Mouse (Mus musculus) layer of hippocampus, adult 18-20 months (tissue): ENCODE measurements at regions not wholly inside any gene's neighbourhood (a gene's known extent, or its start where the extent isn't known, plus 50 kb on each side); places are given as distances from the start of the nearest gene placed in this dataset.
A peak's percentile ranks its signal among the peaks of the same experiment; 100 is the strongest.

Source experiments
- DNase-seq, 2 experiments: peaks; one replicate each; pipeline ENCODE4 v3.0.0; 2022; ENCODE audit warnings: low spot score in 2 of 2

DNA sequence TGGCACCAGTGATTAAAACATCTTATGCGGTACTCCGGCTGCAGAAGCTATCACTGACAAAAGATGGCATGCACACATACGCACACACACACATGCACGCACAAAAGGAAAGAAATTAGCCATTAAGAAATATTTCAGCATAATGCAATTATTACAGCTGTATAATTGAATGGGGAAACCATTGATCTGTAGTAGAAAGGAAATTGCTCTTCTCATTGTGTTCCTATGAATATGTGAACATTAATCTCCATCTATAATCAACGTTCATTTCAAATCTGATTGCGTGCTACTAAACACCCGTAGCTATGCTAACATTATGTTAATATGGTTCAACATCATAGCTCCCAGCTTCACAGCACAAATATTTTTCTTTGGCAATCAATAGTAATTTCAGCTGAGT, 347.2 kb downstream of the Gm826 start:
- no peak for DNase-seq

DNA sequence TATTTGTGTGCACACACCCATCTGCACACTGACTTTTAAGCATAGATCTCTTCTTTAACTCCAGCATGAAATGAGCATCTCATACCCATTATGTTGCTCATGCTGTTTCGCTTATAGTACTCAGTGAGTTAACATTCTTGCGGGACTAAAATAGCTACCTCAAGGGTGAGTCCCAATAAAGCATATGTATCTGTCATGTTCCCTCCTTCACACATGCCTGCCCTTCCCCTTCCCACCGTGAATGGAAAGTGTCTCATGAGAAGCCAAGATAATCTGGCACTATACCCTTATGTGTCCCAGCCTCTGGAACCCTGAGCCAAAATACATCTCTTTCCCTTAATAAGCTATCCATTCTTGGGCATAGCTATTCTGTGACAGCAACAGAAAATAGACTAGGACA, 352.3 kb downstream of the Gm826 start:
- no peak for DNase-seq

DNA sequence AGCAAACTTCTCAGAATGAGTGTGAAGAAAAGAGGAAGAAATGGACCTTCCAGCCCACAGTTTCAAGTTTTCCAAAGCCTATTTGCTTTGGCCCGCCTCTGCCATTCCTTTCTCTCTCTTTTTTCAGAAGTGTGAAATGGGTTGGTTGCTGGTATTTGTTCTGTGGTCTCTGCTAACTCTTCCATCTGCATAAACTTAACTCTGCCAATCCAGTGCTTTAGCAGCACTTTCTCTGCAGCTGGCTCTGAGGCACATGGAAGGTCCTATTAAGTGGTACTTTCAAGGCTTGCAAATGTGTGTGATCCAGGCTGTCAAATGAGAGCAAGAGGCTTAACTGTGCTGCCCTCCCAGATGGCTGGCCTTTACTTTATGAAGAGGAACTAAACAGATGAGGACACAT, 383.6 kb downstream of the Gm826 start:
- DNase-seq, result no peak

DNA sequence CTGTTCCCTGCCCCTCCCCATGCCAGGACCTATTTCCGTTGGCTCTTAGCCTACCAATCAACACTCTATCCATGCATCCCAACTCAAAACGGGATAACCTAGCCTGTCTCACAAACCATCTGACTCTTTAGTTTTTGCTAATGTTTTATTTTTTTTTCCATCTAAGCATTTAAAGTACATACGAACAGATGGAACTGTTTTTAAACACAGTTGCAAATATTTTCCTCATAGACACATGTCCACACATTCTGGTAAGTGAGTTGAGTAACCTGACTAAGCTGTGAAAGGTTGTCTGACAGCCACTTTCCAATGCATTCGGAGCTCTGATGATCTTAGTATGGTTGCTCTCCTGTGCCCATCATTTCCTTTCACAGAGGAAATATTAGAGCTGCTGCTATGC, 384.9 kb downstream of the Gm826 start:
- peak in 1 of 2 experiments; percentile 5 for DNase-seq

DNA sequence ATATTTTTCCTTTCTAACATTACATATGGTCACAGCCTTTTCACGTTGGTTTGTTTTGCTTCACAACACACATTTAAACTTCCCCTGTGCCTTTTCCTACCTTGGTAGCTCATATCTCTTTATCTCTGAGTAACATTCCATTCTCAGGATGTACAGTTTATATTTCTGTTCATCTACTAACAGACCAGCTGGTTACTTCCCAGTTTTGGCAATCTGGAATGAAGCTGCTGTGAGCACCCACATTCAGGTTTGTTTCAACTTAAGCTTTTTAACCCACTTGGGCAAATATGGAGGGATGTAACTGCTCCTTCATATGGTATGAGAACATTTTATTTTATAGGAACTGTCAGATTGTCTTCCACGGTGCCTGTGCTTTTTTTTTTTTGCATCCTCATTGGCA, 403.2 kb downstream of the Gm826 start:
- DNase-seq, result no peak

DNA sequence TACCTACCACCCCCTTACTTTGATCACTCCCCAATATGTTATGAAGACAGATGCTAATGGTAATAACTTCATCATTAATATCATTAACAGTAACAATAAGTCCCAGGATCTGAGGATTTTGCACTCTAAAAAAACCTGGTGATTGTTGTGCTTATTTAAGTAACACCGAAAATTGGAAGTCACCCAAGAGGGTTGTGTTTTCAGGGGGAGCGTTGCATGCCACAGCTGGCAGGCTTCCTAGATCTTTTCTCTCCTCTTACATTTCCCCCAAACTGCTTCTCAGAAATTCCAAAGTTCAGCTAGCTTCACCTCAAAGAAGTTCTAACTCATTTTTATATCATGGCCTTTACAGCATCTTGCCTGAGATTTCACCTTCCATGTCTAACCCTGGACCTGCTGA, 444.3 kb downstream of the Gm826 start:
- no peak for DNase-seq

DNA sequence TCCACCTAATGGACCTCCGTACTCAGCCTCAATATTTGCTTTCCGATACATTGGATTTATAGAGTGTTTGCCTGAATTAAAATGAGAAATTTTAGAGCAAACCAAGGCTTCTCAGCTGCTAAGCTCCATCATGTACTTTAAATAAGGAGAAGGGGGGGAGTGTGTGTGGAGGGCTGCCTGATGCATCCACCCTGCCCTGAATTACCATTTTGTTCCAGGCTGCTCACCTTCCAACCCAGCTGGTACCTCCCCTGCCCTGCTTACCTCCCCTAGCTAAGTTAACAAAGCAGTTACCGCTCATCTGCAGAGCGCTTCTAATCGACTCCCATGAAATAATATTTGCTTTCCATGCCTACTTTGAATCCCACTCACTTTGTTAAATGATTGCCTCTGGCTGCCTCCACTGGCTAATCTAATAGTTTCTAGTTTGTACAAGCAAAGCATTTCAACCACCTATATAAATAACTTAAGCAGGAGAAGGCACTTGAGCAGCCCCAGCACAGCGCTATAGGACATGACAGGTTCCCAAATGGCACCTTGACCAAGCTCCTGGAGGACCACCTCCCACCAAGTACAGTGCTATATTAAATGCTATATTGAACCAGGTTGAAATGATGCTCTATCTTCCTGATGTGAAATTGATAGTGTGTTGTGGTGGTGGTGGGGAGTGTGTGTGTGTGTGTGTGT, 449.0 kb downstream of the Gm826 start:
- DNase-seq, result no peak

DNA sequence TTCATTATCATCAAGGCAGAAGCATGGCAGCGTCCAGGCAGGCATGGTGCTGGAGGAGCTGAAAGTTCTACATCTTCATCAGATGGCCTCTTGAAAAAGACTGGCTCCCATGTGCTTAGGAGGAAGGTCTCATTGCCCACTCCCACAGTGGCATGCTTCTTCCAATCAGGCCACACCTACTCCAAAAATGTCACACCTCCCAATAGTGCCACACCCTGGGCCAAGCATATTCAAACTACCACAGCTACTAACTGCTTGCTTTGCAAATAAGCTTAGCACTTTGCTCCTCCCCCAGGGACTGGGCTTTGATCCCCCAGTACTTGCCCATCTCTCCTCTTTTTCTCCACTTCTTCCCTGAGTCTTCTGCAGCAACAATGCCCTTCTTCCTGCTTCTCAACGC, 467.0 kb downstream of the Gm826 start:
- DNase-seq, result no peak

DNA sequence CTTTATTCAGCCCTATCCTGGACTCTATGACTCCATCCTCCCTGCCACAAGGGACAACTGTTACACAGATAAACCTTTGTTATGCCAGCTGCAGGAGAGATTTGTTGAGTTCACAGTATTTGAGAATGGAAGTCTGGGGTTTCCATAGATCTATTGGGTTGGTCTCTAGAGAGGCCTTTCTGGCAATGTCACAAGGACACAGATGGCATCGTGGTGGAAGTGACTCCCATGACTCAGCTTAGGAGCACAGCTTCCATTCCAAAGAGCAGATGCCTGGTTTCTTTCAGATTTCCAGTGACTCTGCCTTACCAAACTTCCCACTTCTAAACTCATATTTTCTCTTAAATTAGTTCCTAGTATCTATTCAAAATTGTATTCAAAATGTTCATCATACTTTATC, 467.6 kb downstream of the Gm826 start:
- DNase-seq, result peak; percentile 3 to 51

DNA sequence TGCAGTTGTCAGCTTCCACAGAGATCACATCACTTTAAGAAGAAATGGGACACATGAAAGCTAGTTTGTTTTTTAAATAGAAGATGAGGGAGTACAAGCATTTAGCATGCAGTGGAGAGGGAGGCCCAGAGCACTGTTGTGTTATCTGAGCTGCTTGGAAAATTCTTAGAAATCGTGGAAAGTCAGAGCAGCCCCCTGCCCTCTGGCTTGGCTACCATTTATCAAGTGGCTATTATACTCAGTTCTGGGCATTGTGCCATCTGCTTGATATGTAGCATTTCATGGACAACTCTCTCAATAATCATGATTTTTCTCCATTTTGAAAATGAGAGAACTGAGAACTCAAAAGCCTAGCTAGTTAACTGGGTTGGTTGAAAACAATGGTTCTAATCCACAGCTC, 470.8 kb downstream of the Gm826 start:
- DNase-seq, result no peak

DNA sequence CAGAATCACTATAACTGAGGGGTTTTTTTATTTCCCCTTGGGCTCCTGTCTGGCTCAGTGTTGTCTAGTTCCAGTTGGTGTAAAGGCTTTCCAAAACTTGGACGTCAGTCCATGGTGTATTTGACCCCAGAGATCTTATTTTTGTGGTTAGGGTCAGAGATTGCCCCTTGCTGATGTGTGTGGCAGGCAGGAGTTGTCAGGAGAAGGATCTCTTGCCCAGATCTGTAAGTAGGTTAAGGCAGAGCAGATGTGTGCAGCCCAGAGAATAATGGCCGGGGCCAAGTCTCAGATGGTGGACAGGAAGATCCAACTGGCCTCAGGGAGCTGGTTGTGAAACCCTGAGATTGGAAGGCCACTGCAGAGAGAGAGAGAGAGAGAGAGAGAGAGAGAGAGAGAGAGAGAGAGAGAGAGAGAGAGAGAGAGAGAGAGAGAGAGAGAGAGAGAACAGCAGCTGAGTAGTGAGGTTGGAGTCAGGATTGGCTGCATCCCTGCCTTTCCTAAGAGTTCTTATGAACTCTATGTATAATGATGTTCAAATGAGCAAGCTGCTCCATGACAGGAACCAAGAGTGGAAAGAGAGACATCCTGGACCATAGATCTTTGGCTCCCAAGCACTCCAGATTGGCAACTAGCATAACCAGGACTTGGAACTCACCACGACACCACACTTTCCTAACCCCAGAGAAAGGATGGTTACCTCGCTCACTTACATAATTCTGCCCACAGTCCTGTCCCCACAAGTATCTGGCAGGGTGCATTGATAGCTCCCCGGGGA, 479.9 kb downstream of the Gm826 start:
- DNase-seq, result no peak

DNA sequence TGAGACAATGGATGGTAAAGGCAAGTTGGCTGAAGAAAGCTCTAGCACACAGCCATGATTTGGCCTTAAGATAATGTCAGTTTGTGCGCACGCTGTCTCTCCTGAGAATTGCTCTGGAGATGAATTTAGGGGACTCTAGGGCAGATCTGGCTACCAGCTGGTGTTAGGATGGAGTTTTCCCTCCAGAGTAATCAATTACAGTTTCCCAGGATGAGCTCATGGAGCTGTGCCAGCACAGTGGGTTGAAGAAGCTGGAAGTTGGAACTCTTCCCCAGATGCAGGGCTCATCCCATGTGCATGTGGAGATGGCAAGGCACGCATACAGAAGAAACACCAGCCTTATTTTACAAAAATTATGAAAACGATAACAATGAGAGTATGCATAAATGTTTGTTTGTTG, 481.0 kb downstream of the Gm826 start:
- no peak for DNase-seq

DNA sequence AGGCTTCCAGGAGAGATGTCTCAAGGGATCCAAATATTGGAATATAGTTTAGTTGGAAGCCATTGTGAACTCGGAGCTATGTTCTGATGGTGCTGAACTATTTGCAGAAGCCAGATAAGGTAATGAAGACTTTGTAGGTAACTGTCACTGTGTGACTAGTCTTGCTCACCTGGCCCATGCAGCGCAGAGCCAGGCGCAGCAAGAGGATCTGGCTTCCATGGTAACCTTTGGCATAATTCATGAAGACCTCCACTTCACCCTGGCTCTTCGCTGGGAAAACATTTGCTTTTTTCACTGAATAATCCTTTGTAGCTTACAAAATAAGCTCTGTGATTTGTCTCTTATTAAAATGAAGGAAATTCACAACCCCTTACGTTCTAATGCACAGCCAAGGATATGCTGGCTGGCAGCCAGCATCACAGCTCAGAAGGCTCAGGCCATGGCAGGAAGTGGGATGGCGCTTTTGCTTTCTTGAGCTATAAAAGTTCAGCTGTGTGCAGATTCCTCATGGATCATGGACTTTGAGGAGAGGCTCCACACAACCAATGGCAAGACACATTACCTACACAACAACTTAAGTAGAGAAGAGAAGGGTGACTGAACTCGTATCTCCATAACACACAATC, 501.4 kb downstream of the Gm826 start:
- DNase-seq, result no peak

DNA sequence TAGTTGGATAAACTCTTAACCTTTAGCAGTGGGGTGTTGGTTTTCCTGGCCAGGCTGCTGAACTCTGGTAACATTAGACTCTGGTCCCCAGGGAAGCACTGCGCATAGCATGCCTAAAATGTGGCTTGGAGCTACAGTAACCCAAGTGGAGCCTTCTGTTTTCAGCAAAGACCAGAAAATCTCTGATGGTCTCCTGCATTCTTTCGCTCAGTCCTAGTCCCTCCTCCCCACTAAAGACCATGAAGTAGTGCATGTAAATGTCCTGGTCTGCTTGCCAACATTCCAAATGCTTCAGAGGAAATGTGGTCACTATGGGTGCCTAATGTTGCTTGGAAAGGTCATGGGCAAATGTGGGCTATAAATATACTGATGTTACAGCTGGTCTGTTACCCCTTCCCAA, 507.5 kb downstream of the Gm826 start:
- no peak for DNase-seq

DNA sequence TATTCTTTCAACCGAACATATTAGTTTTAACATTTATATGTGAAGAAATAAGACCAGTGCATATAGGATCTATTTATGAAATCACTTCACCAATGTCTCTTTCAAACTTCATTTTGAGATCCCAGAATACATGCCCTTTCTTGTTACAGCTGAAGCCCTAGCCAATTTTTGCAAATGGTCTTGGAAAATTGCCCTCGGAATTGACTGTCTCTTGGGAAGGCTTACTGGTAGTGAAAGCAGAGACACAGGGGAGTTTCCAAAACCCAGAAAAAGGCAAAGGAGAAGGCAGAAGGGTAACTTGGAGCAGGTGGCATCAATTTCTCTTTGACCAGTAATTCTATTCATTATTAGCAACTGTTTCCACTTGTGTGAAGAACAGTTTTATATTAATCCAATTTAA, 515.4 kb downstream of the Gm826 start:
- peak in 1 of 2 experiments; percentile 1 for DNase-seq

DNA sequence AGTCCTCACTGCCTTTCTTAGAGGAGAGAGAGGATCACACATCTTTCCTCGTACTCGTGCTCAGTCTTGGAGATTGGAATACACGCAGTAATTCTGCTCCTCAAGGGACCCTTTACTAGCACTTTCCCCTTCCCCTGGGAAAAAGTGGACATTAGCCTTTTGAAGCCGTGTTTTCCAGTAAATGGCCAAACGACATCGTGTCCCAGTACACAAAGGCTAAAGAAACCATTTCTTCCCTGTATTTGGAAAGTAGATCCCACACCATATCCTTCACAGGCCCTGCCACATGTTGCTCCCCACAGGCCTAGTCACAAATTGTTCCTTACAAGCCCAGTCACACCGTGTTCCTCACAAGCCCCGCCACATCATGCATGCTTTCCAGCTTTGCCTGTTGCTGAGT, 517.6 kb downstream of the Gm826 start:
- DNase-seq, result no peak
